Mouse (Mus musculus) spleen, adult 2 months (tissue): ENCODE data around the gene Krt42. TPM values are rescaled to one million over a fixed set of nuclear protein-coding genes. Genes with fewer than 3 reads are reported as not detected.
"Not testable (repeated sequence)": the region's sequence is repeated elsewhere in the genome, so short reads cannot be mapped to it uniquely, and the experiment has no call there.

Experiments
- DNase-seq, 2 experiments: peaks; one replicate each; pipeline versions ENCODE4 v3.0.0 to v3.0.0-alpha.2; 2012 to 2021; ENCODE audit warnings: low spot score in 2 of 2, low read depth in 1 of 2
- H3K27ac ChIP-seq: fragments of 200-500 bp; 2 replicates; pipeline ENCODE4 v1.5.1; 2012; ENCODE audit warnings: low read length, inconsistent platforms; ENCODE audit not compliant: insufficient read depth
- H3K27me3 ChIP-seq: fragments of 200-500 bp; 2 replicates; pipeline ENCODE4 v1.6.1; 2012; ENCODE audit warnings: mild to moderate bottlenecking, moderate library complexity, low read length, inconsistent platforms; ENCODE audit not compliant: control insufficient read depth, insufficient read depth
- H3K36me3 ChIP-seq: fragments of 200-500 bp; 2 replicates; pipeline ENCODE4 v1.6.1; 2012; ENCODE audit warnings: mild to moderate bottlenecking, low read length, inconsistent platforms; ENCODE audit not compliant: control insufficient read depth, insufficient read depth
- H3K4me1 ChIP-seq: fragments of 200-500 bp; 2 replicates; pipeline ENCODE4 v1.6.1; 2011; ENCODE audit warnings: inconsistent platforms; ENCODE audit not compliant: control insufficient read depth, insufficient read depth, insufficient read length
- H3K4me3 ChIP-seq: fragments of 200-500 bp; 2 replicates; pipeline ENCODE4 v1.5.1; 2011; ENCODE audit warnings: mild to moderate bottlenecking, inconsistent platforms; ENCODE audit not compliant: insufficient read depth, insufficient read length; ENCODE audit errors: extremely low read depth
- CTCF ChIP-seq: fragments of 200-500 bp; IDR thresholded peaks from 2 replicates; pipeline ENCODE4 v1.5.1; 2011; ENCODE audit warnings: mild to moderate bottlenecking, inconsistent platforms; ENCODE audit not compliant: insufficient read depth, insufficient read length, insufficient replicate concordance; ENCODE audit errors: extremely low read depth
- POLR2A ChIP-seq: fragments of 200-500 bp; IDR thresholded peaks from 2 replicates; pipeline ENCODE4 v1.6.1; 2011; ENCODE audit warnings: low read depth, low read length, inconsistent platforms
- WGBS: fragments of 180-500 bp; shearing (Covaris S2); methylation state at CpG from one replicate; pipeline ENCODE4 v1.1.7; 2018; 5-methylcytosine and 5-hydroxymethylcytosine counted together
- polyA plus RNA-seq: library from polyadenylated mRNA; depleted of rRNA; stranded (reverse); fragments of >200 nt; gene quantifications from 2 replicates; pipeline ENCODE4 v1.2.3, GENCODE M21; 2012

The Krt42 gene
- polyA plus RNA-seq, 1 experiment: not detected

- TF ChIP-seq CTCF (no peak), POLR2A (no peak)
- H3K27me3 ChIP-seq: no peaks in the 10 kb centered on the region
- H3K4me1 ChIP-seq: no peaks in the 10 kb centered on the region
- H3K27ac ChIP-seq: no peak overlapping the region
- H3K4me3 ChIP-seq: no peak overlapping the region
- no peak for DNase-seq
- H3K36me3 ChIP-seq: no peaks in the 10 kb centered on the region
- WGBS: 21% methylated on average over 1 of the region's 1 CpGs
Measured at GRCm38 (mm10) chr11:100311656-100312055, 42.0 kb upstream of the Krt42 start.

DNA sequence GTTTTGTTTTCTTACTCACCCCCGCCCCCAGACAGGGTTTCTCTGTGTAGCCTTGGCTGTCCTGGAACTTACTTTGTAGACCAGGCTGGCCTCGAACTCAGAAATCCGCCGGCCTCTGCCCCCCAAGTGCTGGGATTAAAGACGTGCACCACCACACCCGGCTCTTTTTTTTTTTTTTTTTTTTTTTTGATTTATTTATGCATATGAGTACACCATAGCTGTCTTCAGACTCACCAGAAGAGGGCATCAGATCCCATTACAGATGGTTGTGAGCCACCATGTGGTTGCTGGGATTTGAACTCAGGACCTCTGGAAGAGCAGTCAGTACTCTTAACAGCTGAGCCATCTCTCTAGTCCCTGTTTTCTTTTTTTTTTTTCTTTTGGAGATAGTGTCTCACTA lies 39.0 kb upstream of the Krt42 start:
- not testable (repeated sequence) for H3K36me3 ChIP-seq, H3K4me3 ChIP-seq, H3K27me3 ChIP-seq, H3K27ac ChIP-seq, DNase-seq, H3K4me1 ChIP-seq
- WGBS: 95% methylated on average over 6 of the region's 6 CpGs

GRCm38 (mm10) chr11:100307900-100308299 lies 38.2 kb upstream of the Krt42 start:
- Histone ChIP-seq H3K27ac (no peak overlapping the region), H3K4me3 (no peak overlapping the region), H3K27me3 (no peaks in the 10 kb centered on the region), H3K4me1 (no peaks in the 10 kb centered on the region), H3K36me3 (no peaks in the 10 kb centered on the region)
- TF ChIP-seq CTCF (no peak), POLR2A (no peak)
- no peak for DNase-seq
- 87% methylated on average over 5 of the region's 5 CpGs for WGBS

GRCm38 (mm10) chr11:100301292-100301691 lies 31.6 kb upstream of the Krt42 start:
- no peak for DNase-seq
- Histone ChIP-seq H3K4me1 (no peaks in the 10 kb centered on the region), H3K4me3 (no peak overlapping the region), H3K27ac (no peak overlapping the region), H3K27me3 (no peaks in the 10 kb centered on the region), H3K36me3 (no peaks in the 10 kb centered on the region)
- no peak for TF ChIP-seq POLR2A
- 66% methylated on average over 5 of the region's 5 CpGs for WGBS

- no peaks in the 10 kb centered on the region for H3K36me3 ChIP-seq
- no peak overlapping the region for H3K4me3 ChIP-seq
- no peaks in the 10 kb centered on the region for H3K4me1 ChIP-seq
- no peaks in the 10 kb centered on the region for H3K27me3 ChIP-seq
- 12% methylated on average over 5 of the region's 5 CpGs for WGBS
- TF ChIP-seq POLR2A (no peak), CTCF (peak; percentile 80; the same call in 1 of the 2 replicates)
- DNase-seq: peak in 1 of 2 experiments; percentile 57
- no peak overlapping the region for H3K27ac ChIP-seq
Measured at GRCm38 (mm10) chr11:100300293-100300692, 30.6 kb upstream of the Krt42 start.

- no peaks in the 10 kb centered on the region for H3K27me3 ChIP-seq
- DNase-seq: peak in 1 of 2 experiments; percentile 73
- H3K4me3 ChIP-seq: no peak overlapping the region
- WGBS: 23% methylated on average over 18 of the region's 18 CpGs
- no peak overlapping the region for H3K27ac ChIP-seq
- H3K36me3 ChIP-seq: no peaks in the 10 kb centered on the region
- TF ChIP-seq POLR2A (no peak), CTCF (peak; percentile 97)
- no peaks in the 10 kb centered on the region for H3K4me1 ChIP-seq
Measured at GRCm38 (mm10) chr11:100298274-100299036, 28.8 kb upstream of the Krt42 start.

DNA sequence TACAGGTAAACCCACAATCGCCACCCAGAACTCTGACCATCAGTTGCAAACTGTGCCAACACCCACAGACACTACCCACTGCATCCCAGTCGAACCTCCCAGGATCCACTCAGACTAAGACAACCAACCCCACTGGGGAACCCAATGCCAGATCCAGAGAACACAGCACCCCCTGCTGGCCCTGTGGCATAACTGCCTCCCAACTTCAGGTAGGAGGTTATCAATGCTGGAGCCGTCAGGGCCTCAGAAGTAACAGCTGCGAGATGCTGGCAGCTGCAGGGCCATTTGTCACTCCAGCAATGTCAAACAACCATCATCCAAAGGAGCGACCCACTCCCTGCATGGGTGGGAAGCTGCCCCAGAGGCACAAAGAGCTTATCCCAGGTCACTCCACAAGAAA lies 28.1 kb upstream of the Krt42 start:
- Histone ChIP-seq H3K27ac (no peak overlapping the region), H3K4me3 (no peak overlapping the region), H3K27me3 (no peaks in the 10 kb centered on the region), H3K4me1 (no peaks in the 10 kb centered on the region), H3K36me3 (no peaks in the 10 kb centered on the region)
- WGBS: 37% methylated on average over 5 of the region's 5 CpGs
- peak in 1 of 2 experiments; percentile 14 for DNase-seq
- peak; percentile 36; the same call in 1 of the 2 replicates for TF ChIP-seq CTCF
- TF ChIP-seq POLR2A: no peak
